Mouse (Mus musculus): Measurements from ENCODE around the gene Pcsk7. TPM values are rescaled to one million over a fixed set of nuclear protein-coding genes. Genes with fewer than 3 reads are reported as not detected.

Gene Pcsk7
- polyA plus RNA-seq (2015; fragmentation: Nextera tagmentation; extraction: Ambion mirVana), result 17.8 and 19.7 TPM in 2 replicates

DNA sequence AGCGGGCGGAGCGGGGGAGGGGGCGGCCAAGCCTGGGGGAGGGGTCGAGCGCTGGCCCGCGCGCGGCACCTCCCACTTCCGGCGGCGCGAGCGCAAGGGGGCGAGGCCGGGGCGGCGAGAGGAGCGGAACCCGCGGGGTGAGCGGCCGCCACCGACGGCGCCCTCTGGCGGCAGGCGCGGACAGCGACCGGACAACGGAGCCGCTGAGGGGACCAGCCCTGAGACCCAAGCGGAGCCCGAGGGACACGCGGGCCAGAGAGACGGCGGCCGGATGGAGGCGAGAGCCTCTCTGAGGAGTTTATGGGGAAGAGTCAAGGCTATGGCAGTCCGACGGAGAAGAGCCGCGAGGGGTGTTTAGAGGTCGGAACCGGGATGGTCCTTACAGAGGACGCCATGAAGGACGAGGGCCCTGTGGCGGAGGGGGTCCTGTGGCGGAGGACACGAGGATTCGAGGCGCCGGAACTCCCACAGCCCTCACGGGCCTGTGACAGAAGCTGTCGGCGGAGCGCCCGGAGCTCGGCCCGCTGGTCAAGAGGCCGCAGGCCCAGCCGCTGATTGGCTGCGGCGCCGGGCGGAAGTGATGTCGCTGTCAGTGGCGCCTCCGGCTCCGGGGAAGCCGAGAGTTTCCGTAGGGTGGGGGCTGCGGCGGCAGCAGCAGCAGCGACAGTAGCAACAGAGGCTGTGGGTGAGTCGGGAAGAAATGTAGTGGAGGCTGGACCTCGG lies at the start of gene Pcsk7, which contains the start of gene Rnf214:
Gene Pcsk7, plus strand, starts transcription at position 143 of the 723 bp plus-strand sequence.
Gene Rnf214, minus strand, starts transcription at position 557 of the 723 bp plus-strand sequence.
- no peaks in the 10 kb centered on the region for H3K27me3 ChIP-seq (ENCODE audit: control insufficient read depth, insufficient read depth, low read length)
- peak within 1 kb of the TSS; percentile 94 for H3K9ac ChIP-seq (ENCODE audit: low read length)
- TF ChIP-seq EP300 (optimal IDR thresholded peaks at IDR 0.05) (no peak), CTCF (IDR thresholded peaks at IDR 0.05; ENCODE audit: low read depth) (peak; percentile 81)
- DNase-seq (ENCODE audit: low spot score), result peak; percentile 92
- H3K27ac ChIP-seq (replicated peaks), result peak within 1 kb of the TSS; percentile 99
- peak; percentile 88 for ATAC-seq (ENCODE audit: low FRiP score, low TSS enrichment)
- H3K4me1 ChIP-seq (replicated peaks; ENCODE audit: control insufficient read depth, insufficient read depth), result no peaks in the 10 kb centered on the region; the same call in 1 of the 2 replicates
- H3K36me3 ChIP-seq (ENCODE audit: control insufficient read depth, insufficient read depth, low read length), result peaks cover 9% of the 10 kb centered on the region
- no peaks in the 10 kb centered on the region for H3K9me3 ChIP-seq (ENCODE audit: control insufficient read depth, low read length)
- peak within 1 kb of the TSS; percentile 80 for H3K4me2 ChIP-seq (replicated peaks; ENCODE audit: low read depth)
- H3K4me3 ChIP-seq (ENCODE audit: low read depth, low read length), result peak within 1 kb of the TSS; percentile 89
- under 1% methylated on average over 70 of the region's 80 CpGs for WGBS

DNA sequence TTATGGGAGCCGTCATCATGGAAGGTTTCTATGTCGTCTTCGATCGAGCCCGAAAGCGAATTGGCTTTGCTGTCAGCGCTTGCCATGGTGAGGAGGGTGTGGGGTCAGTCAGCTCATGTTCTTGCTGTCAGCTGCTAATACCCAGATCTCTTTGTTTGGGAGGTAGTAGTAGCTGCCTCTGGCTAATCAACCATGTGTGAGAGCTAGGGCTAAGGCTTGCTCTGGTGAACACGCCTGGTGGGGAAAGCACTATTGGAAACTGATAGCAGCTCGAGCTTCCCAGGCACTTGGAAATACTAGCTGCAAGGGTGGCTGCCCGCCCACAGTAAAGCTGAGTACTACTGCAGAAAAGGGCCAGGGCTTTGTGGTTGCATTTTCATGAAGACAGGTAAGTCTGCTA lies 46.9 kb upstream of the Pcsk7 start:
- H3K27ac ChIP-seq (replicated peaks), result no peak overlapping the region
- DNase-seq (ENCODE audit: low spot score) (no peak), ATAC-seq (ENCODE audit: low FRiP score, low TSS enrichment) (no peak)
- H3K4me1 ChIP-seq (replicated peaks; ENCODE audit: control insufficient read depth, insufficient read depth), result no peaks in the 10 kb centered on the region
- H3K27me3 ChIP-seq (ENCODE audit: control insufficient read depth, insufficient read depth, low read length), result no peaks in the 10 kb centered on the region
- TF ChIP-seq CTCF (IDR thresholded peaks at IDR 0.05; ENCODE audit: low read depth) (no peak), EP300 (optimal IDR thresholded peaks at IDR 0.05) (no peak)
- peaks cover 29% of the 10 kb centered on the region for H3K36me3 ChIP-seq (ENCODE audit: control insufficient read depth, insufficient read depth, low read length)
- WGBS, result 94% methylated on average over 10 of the region's 10 CpGs
- H3K4me2 ChIP-seq (replicated peaks; ENCODE audit: low read depth), result no peak overlapping the region
- H3K9ac ChIP-seq (ENCODE audit: low read length), result no peak overlapping the region
- no peaks in the 10 kb centered on the region for H3K9me3 ChIP-seq (ENCODE audit: control insufficient read depth, low read length)
- H3K4me3 ChIP-seq (ENCODE audit: low read depth, low read length), result no peak overlapping the region

DNA sequence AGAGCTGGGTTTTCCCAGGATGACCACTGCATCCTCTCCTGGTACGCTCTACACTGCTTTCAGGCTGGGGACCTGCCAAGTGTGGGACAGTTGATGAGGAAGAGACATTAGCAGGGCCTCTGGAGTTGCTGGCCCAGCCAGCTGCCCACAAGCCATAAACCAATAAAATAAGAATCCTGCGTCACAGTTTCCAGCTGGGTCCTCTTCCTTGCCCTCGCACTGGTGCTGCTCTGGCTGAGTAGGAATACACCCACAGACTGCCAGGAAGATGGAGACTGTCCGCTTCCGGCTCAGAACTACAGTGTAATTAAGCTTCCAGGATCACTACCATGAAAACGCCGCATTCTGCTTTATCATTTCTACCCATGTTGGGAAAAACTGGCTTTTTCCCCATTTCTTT lies 44.5 kb upstream of the Pcsk7 start:
- H3K4me1 ChIP-seq (replicated peaks; ENCODE audit: control insufficient read depth, insufficient read depth), result no peaks in the 10 kb centered on the region
- no peak overlapping the region for H3K27ac ChIP-seq (replicated peaks)
- TF ChIP-seq CTCF (IDR thresholded peaks at IDR 0.05; ENCODE audit: low read depth) (no peak), EP300 (optimal IDR thresholded peaks at IDR 0.05) (no peak)
- no peaks in the 10 kb centered on the region for H3K9me3 ChIP-seq (ENCODE audit: control insufficient read depth, low read length)
- H3K36me3 ChIP-seq (ENCODE audit: control insufficient read depth, insufficient read depth, low read length), result peaks cover 37% of the 10 kb centered on the region
- DNase-seq (ENCODE audit: low spot score), result no peak
- H3K9ac ChIP-seq (ENCODE audit: low read length), result no peak overlapping the region
- WGBS, result 93% methylated on average over 7 of the region's 7 CpGs
- ATAC-seq (ENCODE audit: low FRiP score, low TSS enrichment), result no peak
- no peaks in the 10 kb centered on the region for H3K27me3 ChIP-seq (ENCODE audit: control insufficient read depth, insufficient read depth, low read length)
- no peak overlapping the region for H3K4me3 ChIP-seq (ENCODE audit: low read depth, low read length)
- no peak overlapping the region for H3K4me2 ChIP-seq (replicated peaks; ENCODE audit: low read depth)

GRCm38 (mm10) chr9:45869181-45869580 lies 37.1 kb upstream of the Pcsk7 start:
- WGBS, result 91% methylated on average over 3 of the region's 3 CpGs
- H3K4me3 ChIP-seq (ENCODE audit: low read depth, low read length), result no peak overlapping the region
- TF ChIP-seq EP300 (optimal IDR thresholded peaks at IDR 0.05), result no peak
- no peak for TF ChIP-seq CTCF (IDR thresholded peaks at IDR 0.05; ENCODE audit: low read depth)
- ATAC-seq (ENCODE audit: low FRiP score, low TSS enrichment) (no peak), DNase-seq (ENCODE audit: low spot score) (no peak)
- no peaks in the 10 kb centered on the region for H3K9me3 ChIP-seq (ENCODE audit: control insufficient read depth, low read length)
- H3K9ac ChIP-seq (ENCODE audit: low read length), result no peak overlapping the region
- H3K27ac ChIP-seq (replicated peaks), result no peak overlapping the region
- H3K36me3 ChIP-seq (ENCODE audit: control insufficient read depth, insufficient read depth, low read length), result peaks cover 30% of the 10 kb centered on the region
- no peak overlapping the region for H3K4me2 ChIP-seq (replicated peaks; ENCODE audit: low read depth)
- H3K27me3 ChIP-seq (ENCODE audit: control insufficient read depth, insufficient read depth, low read length), result no peaks in the 10 kb centered on the region
- H3K4me1 ChIP-seq (replicated peaks; ENCODE audit: control insufficient read depth, insufficient read depth), result no peaks in the 10 kb centered on the region

DNA sequence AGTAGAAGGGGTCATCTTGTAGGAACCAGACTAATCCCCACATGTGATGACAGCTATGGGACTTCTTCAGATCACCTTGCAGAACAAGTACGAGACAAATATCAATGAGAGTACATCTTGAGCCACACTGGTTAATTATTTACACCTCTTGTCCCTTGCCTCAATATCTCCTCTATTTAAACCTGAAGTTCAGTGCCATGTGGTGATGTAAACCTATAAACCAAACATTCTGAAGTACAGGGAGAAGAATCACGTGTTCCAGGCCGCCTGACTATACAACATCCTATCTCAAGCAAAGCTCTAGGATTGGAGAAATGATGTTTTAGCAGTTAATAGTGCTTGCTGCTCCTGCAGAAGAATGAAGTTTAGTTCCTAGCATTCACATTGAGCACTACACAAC lies 36.0 kb upstream of the Pcsk7 start:
- ATAC-seq (ENCODE audit: low FRiP score, low TSS enrichment) (no peak), DNase-seq (ENCODE audit: low spot score) (no peak)
- 82% methylated on average over 3 of the region's 3 CpGs for WGBS
- H3K9ac ChIP-seq (ENCODE audit: low read length), result no peak overlapping the region
- H3K4me3 ChIP-seq (ENCODE audit: low read depth, low read length), result no peak overlapping the region
- H3K4me2 ChIP-seq (replicated peaks; ENCODE audit: low read depth), result no peak overlapping the region
- H3K4me1 ChIP-seq (replicated peaks; ENCODE audit: control insufficient read depth, insufficient read depth), result no peaks in the 10 kb centered on the region
- no peaks in the 10 kb centered on the region for H3K9me3 ChIP-seq (ENCODE audit: control insufficient read depth, low read length)
- H3K27ac ChIP-seq (replicated peaks), result no peak overlapping the region
- H3K27me3 ChIP-seq (ENCODE audit: control insufficient read depth, insufficient read depth, low read length), result no peaks in the 10 kb centered on the region
- no peak for TF ChIP-seq CTCF (IDR thresholded peaks at IDR 0.05; ENCODE audit: low read depth)
- TF ChIP-seq EP300 (optimal IDR thresholded peaks at IDR 0.05), result no peak
- peaks cover 27% of the 10 kb centered on the region for H3K36me3 ChIP-seq (ENCODE audit: control insufficient read depth, insufficient read depth, low read length)

- H3K4me1 ChIP-seq (replicated peaks; ENCODE audit: control insufficient read depth, insufficient read depth), result no peaks in the 10 kb centered on the region
- ATAC-seq (ENCODE audit: low FRiP score, low TSS enrichment) (no peak), DNase-seq (ENCODE audit: low spot score) (peak; percentile 65)
- H3K9me3 ChIP-seq (ENCODE audit: control insufficient read depth, low read length), result no peaks in the 10 kb centered on the region
- no peaks in the 10 kb centered on the region for H3K27me3 ChIP-seq (ENCODE audit: control insufficient read depth, insufficient read depth, low read length)
- WGBS, result 47% methylated on average over 2 of the region's 2 CpGs
- no peak overlapping the region for H3K4me3 ChIP-seq (ENCODE audit: low read depth, low read length)
- H3K36me3 ChIP-seq (ENCODE audit: control insufficient read depth, insufficient read depth, low read length), result peaks cover 5% of the 10 kb centered on the region; the same call in 1 of the 2 replicates
- no peak overlapping the region for H3K4me2 ChIP-seq (replicated peaks; ENCODE audit: low read depth)
- TF ChIP-seq CTCF (IDR thresholded peaks at IDR 0.05; ENCODE audit: low read depth) (peak; percentile 67), EP300 (optimal IDR thresholded peaks at IDR 0.05) (no peak)
- no peak overlapping the region for H3K9ac ChIP-seq (ENCODE audit: low read length)
- no peak overlapping the region for H3K27ac ChIP-seq (replicated peaks)
These were observed 28.4 kb upstream of the Pcsk7 start for GRCm38 (mm10) chr9:45877928-45878327.

Data from stomach, postnatal 0 days (tissue).